Mouse (Mus musculus) left cerebral cortex, adult 18-20 months (tissue): ENCODE data around the gene Klf13. TPM values are rescaled to one million over a fixed set of nuclear protein-coding genes. Genes with fewer than 3 reads are reported as not detected.

Experiments used
- DNase-seq, 2 experiments: peaks; one replicate each; pipeline ENCODE4 v3.0.0; 2021 to 2022; ENCODE audit warnings: low spot score in 2 of 2, mixed read lengths in 1 of 2
- total RNA-seq, 2 experiments: library from RNA; stranded (reverse); gene quantifications; 2 replicates each; pipeline ENCODE4 v1.2.3; 2021

Gene Klf13
- total RNA-seq, 2 experiments from 2014 or later = 145 to 159 TPM

DNA sequence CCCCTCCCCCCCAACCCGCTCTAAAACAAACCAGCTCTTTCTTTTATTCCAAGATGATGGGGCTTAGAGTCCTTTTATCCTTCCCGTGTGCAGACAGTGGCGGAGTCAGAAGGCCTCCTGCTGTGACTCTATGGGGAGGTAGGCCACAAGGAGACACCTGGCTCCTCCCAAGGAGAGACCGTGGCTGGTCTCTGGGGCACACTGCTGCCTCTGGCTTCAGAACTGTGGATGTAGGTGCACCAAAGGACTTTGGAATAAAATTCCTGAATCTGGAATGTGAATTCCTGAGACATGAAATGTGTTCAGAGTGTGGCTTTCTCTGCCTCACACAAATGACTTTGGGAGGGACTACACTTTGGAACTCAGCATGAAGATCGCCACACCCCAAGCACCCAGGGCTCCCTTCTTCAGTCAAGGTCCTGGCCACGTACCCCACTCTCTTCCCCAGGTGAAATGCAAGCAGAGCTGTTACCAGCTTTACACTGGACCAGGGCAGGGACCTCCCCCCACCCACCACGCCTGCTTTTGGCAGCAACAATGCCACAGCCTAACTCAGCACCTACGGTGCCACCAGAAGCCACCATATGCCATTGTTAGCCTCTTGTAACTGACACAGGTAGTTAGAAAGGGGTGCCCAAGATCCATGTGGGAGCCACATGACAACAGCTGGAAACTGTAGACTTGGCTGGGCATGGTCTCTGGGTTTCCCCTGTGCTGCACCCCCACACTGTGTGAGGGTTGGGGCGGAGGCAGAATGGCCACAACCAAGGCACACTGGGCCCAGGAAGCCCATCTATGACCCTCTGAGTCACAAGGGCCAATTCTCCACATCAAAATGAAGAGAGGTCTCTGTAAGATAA, 49.4 kb downstream of the Klf13 start:
- DNase-seq = no peak

DNA sequence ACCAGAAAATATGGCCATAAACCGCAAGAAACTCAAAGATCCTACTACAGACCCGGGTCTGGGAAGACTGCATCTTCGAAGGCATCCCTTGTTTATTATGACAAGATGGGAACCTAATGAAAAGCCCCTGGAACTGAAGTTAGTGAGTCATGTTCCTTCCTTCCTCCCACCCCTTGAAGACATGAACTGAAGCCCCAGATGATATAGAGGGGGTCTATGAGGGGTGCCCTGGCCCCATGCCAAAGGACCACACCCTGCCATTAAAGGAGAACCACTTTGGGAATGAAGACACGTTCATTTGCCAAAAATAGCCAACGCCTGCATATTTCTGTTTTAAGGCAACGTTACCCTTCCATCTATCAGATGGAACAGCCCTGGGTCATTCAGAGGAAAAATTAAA, 50.0 kb downstream of the Klf13 start:
- no peak for DNase-seq

DNA sequence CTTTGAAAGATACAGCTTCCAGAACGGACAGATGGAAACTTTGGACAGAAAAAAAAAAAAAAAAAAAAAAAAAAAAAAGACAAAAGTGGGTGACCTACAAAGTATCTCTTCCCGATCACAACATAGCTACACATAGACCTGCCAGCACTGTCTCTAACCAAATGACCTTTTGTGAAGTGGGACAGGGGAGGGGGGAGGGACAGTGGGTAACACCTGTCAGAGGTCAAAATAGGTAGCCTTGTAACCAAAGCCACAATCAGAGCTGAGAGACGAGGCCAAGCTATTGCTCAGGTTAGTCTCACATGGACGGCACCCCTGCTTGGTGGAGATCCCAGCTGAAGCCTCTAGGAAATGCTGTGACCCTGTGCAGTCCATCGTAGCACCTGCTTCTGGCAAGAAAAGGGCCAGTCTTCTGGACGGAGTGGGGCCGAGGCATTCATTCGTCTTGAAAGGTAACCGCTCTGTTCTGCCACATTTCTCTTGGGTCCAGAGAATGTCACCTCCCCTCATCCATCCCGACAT, 51.1 kb downstream of the Klf13 start:
- DNase-seq = no peak

DNA sequence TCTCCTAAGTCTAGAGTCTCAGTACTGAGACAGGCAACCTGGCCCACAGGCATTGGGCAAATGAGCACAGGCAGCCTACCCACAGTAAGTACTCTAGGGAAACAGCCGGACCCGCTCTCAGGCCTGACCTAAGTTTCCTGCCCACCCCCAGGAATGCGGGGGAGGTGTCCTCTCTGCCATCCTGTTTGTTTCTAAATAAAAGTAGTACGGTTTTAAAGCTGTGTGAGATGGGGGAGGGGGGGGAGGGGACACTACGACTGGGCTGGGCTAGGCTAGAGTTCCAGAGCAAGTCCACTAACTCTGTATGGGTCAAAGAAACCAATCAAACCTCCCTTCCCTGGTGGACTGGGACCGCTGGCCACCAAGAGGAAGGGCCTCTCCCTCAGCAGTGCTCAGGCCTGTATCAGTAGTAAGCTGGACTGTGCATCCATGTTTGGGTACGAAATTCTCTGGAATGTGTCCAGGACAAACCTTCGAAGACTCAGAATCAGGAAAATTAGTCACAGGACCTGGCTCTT, 51.6 kb downstream of the Klf13 start:
- no peak for DNase-seq

DNA sequence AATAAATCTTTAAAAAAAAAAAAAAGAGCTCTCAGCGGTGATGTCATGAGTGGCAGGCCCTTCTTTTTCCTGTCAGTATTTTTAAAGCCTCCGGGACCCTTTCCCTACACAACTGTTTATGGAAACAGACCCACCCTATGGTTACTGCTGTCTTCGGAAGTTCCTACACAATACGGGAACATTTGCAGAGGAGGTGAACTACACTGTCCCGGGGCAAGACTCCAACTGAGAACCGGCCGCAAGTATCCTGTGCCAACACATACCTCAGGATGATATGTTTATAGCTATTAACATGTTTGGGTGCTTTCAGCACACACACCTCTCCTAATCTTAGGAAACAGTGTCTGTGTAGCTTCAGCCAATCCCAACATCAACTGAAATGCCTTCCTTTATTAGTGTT, 53.7 kb downstream of the Klf13 start:
- DNase-seq = no peak

DNA sequence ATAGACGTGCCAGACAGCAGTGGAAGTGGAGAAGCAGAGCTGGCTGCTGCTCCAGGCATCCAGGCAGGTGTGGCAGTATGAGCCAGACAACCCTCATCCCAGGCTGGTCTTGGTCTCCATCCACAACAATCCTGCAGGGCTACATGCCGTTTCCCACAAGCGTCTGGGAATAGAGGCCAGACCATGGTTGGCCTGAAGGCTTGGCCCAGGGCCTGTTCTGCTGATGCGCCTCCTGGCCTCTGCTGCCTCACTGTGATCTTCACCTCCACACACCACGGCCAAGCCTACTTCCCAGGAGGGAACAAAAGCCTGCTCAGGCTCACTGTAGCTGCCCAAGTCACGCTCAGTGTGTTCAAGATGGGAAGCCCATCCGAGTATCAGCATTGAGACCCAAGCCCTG, 56.0 kb downstream of the Klf13 start:
- DNase-seq = no peak

DNA sequence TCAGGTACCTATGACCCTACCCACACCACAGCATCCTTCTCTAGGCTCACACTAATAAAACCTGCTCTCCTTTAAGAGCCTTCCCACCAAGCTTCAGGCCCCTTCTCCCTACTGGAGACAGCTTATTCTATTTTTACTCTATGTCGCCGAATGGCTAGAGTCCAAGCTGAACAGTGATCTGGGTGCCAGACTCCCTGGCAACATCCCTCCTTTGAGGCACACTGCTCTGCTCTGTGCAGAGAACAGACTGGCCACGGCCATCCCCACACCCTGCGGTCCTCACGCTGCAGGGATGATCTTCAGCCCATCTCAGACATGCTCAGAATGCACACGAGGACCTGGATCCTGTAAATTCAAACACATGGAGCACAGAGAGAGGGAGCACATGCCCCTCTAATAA, 59.1 kb downstream of the Klf13 start:
- DNase-seq = no peak

DNA sequence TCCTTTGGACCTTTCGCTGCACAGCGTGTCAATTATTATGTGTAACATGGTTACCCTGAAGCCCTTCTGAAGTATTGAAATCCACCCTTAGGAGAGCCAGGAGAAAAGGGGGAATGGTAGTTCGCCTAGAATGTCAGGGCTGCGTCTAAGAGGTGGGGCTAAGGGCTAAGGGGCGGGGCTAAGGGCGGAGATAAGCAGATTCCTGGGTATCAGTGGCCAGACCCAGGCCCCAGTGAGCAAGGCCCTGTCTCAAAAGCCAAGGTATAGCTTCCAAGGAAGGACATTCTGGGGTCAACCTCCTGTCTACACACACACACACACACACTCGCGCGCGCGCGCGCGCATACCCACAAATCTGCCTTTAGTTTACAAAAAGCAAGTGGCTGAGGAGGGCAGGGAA, 61.1 kb downstream of the Klf13 start:
- DNase-seq = no peak

DNA sequence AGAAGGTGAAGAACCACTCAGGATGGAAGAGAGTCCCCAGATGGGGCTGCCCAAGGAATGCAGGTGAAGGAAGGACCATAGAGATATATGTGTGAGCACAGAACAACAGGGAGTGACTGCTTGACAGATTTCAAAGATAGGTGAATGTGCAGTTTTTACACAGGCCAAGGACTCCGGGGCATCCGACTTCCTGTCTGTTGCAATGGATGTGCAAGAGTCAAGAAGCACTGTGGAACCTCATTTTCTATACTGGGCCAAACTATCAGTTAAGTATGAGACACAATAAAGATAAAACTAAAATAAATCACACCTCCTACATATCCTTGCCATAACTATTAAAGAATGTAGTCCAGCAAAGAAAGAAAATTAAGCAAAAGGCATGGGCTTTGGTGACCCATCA, 62.1 kb downstream of the Klf13 start:
- DNase-seq = no peak

DNA sequence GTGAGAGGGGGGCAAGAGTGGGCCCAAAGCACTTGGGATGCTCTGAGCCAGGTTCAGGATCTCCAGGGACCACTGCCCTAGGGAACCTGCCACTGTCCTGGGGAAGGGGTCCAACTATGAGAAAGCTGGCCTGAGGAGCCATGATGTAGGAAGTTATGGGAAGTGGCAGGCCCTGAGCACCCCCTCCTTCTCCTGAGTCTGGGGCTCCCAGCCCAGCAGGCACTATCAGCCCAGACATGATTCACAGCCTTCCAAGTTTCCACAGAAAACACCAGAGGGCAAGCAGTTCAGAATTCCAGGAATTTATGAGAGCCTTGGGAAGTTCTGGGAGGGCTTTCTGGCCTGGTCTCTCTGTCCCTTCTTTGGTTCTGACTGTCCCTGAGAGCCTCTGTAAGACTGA, 63.0 kb downstream of the Klf13 start:
- DNase-seq = no peak

DNA sequence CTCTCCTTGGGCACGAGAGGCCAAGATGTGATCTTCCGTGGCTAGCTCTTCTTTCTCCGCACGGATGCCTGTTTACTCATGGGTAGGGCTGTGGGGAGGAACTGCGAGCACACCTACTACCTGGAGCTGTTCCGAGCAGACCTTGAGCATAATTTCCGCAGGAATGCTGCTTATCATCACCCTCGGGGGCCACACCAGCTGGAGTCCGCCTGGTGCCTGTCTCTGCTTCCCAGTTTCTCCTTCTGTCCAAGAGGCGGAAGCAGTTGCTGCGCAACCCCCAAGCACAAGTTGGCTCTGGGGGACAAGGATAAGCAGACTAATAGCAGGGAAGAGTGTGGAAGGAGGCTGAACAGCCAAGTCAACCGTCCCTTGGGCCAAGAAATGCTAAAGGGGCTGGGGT, 64.8 kb downstream of the Klf13 start:
- no peak for DNase-seq

DNA sequence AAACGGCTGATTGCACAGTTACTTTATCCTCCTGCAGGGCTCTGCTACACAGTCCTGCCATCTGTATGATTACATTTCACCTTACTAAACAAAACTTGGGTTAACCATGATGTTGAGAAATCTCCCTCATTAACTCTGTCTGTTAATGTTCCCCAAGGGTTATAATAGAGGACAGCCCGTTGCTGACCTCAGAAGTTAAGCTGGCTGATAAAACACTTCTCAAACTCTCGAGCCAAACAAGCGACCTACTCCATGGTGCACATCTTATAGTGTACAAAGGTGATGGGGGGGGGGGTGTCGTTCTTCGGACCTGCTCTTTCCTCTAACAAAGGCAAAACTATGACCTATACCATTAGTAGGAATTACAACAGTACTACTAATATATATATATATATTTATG, 67.0 kb downstream of the Klf13 start:
- no peak for DNase-seq

DNA sequence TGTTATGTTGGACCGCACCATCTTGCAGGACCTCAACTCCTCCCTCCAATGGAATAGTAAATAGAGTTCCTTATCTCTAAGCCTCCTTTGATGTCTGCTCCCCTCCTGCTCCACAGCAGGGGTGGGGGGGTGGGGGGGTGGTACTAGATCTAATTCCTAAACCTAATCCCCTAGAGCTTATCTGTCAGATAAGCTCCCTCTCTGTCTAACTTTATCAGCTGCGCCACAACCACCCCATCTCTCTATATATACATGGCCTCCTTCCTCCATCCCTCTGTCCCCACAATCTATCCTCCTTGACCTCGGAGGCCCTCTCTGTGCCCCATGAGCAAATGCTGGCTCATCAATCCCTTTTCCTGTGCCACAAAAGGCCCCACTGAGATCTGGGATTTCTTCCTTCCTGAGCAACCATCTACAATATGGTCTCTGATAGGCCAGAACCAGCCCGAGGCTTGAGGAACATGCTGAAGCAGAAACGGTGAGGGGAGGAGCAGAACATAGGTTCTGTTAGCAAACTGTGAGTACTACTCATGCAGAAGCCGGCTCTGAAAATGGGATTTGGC, 70.3 kb downstream of the Klf13 start:
- DNase-seq = no peak

DNA sequence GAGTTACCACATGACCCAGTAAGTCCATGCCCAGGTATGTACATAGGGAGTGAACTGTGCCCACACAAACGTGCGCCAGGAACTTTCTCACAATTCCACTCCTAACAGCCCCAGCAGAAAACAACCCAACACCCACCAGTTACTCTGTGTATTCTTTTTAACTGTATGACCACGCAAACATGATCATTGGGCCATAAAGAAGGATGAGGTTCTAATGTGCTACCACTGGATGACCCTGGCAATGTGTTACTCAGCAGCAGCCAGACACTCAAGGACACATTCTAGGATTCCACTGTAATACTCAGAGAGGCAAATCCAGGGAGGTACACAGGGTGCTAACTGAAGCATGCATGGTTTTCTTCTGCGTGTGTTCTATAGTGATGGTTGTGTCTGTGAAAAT, 72.8 kb downstream of the Klf13 start:
- DNase-seq = no peak

DNA sequence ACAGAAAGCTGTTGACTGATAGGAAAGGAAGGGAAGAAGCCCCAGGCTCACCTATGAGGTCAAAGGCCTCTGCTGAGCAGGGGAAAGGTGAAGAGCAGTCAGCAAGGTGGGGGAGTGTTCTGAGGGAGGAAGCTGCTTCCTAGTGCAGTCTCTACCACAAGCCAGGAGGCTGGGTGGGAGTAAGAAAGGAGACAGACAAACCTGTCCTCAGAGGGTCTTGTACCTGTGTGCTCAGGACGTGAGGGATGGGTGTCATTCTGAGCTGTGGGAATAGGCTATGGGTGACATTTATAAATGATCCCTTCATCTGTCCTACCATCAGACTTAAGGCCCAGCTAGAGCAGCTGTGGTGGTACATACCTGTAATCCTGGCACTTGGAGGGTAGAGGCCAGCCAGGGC, 75.7 kb downstream of the Klf13 start:
- no peak for DNase-seq

DNA sequence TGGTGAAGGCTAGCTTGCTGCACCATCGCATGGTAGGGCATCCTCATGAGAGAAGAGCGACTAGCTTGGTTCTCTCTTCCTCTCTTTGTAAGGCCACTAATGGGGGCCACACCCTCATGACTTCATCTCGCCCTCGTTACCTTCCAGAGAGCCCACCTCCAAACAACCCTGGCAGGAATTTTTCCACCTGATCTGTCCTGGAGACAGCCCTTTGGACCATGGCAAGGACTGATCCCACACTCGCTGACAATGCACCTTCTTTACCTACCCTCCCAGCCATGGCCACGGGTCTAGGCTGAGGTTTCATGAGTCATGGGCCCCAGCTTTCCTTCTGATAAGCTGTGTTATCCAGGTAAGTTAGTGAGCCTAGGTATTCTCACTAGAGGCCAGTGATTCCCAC, 77.6 kb downstream of the Klf13 start:
- no peak for DNase-seq

DNA sequence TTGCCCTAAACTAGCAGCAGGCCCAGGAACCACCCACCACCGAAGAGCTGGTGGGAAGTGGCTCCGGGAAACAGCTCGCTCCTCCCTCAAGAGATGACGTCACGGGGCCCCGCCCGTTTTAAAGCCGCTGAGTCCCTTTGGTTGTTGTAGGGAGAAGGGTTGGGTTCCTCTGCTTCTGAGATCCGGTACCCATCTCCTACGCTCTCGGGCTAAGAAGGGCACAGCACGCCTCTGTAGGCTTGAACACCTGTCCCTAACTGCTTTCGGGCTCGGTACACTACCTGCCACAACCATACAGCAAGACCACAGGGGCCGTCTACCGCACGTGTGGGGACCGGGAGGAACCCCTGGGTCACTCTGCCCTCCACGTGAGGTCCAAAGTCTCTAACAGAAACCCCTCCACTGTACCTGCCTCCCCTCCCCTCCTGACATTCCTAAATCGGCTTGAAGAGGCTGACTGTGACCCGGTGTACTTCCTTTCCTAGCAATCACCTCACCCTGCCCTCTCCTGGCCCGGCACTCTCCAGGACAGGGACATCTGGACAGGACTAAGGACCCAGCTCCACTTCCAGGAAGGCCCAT, 80.1 kb downstream of the Klf13 start:
- DNase-seq = peak; percentile 92 to 94

DNA sequence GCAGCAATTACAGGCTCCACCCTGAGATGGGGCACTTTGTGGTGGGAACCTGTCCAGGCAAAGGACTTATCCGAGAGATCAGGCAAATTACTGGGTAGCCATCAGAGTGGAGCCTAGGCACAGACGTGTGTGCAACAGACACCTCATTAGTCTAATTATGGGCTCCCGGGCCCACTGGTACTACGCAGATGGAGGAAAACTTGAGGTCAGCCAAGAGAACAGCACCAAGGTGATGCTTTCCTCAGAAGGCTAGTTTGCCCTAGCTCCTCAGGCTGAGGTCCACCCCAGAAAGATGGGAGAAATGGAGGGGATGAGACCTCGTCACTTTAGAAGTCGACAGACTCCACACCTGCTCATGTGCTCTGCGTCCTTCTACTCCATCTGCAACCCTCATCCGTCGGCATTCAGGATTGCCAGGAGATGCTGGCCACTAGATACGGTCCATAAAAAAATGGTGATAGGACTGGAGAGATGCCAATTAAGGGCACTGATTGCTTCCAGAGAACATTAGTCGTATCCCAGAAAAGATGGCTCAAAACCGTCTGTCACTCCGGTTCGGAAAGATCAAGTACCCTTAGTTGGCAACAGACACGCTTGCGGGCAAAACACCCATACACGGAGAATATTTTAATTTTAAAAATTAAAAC, 80.8 kb downstream of the Klf13 start:
- DNase-seq = no peak

DNA sequence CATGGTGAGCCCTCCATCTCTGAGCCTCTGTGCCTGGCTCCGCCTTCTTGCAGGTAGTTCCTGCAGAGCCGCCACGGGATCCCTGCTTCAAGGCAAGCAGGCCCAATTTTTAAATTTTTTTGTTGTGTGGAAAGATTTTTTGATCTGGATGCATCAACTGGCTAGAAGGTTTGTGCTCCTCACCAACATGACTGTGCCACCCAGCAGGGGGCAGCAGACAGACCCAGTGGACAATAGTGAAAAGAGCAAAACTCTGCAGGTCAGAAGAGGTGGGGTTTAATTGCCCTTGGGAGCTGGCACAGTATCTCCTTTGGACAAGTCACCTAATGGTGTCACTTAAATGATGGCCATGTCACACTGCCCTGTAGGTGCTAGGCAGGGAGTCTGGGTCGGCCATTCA, 83.4 kb downstream of the Klf13 start:
- peak; percentile 67 to 76 for DNase-seq

DNA sequence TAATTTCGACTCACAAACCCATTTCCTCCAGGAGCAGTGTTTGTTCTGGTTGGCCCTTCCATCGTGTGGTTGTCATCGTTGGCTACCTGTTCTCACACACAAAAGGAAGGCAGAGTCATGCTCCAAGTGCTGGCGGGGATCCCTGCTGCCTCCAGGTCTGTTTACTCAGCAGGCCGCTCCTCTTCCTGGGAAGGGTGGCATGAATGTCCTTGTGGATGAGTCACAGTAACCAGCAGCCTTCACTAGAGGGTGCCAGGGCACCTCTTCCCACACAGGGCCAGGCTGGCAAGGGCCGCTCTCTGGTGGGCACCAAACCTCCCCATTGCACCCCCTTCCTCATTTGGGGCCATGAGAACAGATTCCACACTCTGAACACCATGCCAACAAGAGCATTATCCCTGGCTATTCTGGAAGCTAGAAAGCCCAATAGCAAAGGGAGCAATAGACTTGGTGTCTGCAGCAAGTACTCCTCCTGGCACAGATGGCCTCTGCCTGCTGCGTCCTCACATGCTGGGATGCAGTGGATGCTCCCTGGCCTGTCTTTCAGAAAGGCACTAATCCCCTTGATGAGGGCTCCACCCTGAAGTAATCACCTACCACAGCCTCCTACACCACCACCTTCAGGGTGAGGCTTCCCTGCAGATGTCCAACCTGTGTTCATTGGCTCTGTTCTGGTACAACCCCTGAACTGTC, 86.7 kb downstream of the Klf13 start:
- DNase-seq = peak; percentile 55 to 56
